Mouse (Mus musculus) left cerebral cortex, adult 2 months (tissue): ENCODE measurements at regions not wholly inside any gene's neighbourhood (a gene's known extent, or its start where the extent isn't known, plus 50 kb on each side); places are given as distances from the start of the nearest gene placed in this dataset.

Source experiments
- DNase-seq, 2 experiments: peaks; one replicate each; pipeline ENCODE4 v3.0.0; 2021 to 2022; ENCODE audit warnings: low spot score in 2 of 2, mixed read lengths in 1 of 2; ENCODE audit errors: extremely low spot score in 1 of 2
- H3K27ac ChIP-seq: fragments of 200-600 bp; 2 replicates; pipeline ENCODE4 v1.8.1; 2022
- H3K4me3 ChIP-seq: fragments of 200-600 bp; 2 replicates; pipeline ENCODE4 v1.8.1; 2022
- CTCF ChIP-seq: fragments of 200-600 bp; IDR thresholded peaks from 2 replicates; pipeline ENCODE4 v1.8.1; 2022; ENCODE audit warnings: antibody characterized with exemption, mild to moderate bottlenecking, moderate library complexity
- intact Hi-C: fragments of 180-260 bp; cut with DNase I; formaldehyde crosslinking; loops from one replicate; pipeline ENCODE4 v1.15.1; 2025

DNA sequence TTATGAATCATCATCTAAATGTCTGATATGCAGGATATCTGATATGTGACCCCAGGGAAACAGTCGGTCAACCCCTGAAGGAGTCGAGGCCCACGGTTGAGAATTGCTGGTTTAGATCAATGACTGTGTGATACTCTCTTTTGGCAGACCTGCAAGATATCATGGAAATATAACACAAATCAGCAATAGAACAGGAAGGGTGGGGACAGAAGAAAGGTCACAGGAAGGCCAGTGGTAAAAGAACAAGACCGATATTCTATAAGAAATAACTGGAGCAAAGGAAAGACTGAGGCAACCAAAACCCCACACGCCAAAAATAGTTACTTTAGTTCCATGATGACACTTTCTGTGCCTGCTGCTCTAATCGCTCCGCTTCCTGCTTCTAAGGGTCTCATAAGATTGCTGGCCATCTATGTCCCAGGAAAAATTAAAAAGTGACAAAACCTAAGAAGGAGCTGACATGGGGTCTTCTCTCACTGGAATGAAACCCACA is 103.2 kb downstream of the Nfkbiz start:
- TF ChIP-seq CTCF: no peak
- no peak overlapping the region for H3K27ac ChIP-seq
- no peak for DNase-seq
- intact Hi-C loops: no loop called here
- H3K4me3 ChIP-seq: no peak overlapping the region

DNA sequence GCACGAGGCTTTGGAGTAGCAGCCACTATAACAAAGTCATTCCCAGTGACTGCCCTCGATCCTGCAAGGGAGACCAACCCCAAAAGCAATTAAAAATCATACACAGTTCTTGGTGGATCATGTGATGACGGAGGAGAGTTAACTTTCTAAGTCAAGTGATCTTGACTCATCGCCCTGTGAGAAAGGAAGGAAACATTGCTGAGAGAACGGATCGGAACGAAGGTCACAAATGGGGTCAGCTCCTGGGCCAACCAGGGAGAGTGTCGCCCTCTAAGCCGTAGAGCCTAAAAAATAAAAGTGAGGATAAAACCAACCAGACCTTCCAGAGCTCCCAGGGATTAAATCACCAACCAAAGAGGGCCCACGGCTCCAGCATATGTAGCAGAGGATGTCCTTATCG is 104.4 kb downstream of the Nfkbiz start:
- Histone ChIP-seq H3K4me3 (no peak overlapping the region), H3K27ac (no peak overlapping the region)
- intact Hi-C loops: no loop called here
- no peak for DNase-seq
- no peak for TF ChIP-seq CTCF

DNA sequence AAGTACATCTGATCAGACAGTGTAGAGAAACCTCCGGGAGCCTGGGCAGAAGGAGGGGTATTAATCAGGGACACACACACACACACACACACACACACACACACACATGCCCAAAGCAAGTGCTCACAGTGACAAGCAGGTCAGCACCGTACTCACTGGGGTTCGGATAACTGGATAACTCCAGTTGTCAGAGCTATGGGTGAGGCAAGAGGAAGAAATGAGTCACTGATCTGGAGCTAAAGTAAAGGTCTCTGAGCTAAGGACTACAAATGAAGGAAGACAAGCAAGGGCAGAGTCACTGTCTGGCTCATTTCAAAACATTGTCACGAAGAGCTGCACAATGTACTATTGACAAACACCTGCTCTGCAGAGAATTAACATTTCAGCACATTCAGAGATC is 104.9 kb downstream of the Nfkbiz start:
- TF ChIP-seq CTCF: no peak
- no peak overlapping the region for H3K4me3 ChIP-seq
- DNase-seq: no peak
- no peak overlapping the region for H3K27ac ChIP-seq
- intact Hi-C loops: no loop called here

DNA sequence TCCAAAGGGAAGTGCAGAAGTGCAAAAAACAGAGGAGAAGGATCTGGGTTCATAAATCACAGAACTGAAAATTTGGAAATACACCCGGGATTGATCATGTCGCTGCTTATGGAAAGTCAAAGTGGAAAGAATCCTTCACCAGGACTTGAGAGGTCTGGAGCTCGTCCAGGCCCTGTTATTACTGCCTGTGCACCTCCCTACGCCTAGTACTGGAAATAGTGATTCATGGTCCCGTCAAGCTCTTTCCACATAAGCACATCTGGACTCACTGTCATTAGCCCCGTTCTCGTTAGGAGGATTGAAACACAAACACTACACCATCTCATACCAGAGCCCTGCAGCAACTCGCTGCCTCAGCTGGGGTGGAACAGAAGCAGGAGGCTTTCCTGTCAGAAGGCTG is 107.7 kb downstream of the Nfkbiz start:
- intact Hi-C loops: no loop called here

DNA sequence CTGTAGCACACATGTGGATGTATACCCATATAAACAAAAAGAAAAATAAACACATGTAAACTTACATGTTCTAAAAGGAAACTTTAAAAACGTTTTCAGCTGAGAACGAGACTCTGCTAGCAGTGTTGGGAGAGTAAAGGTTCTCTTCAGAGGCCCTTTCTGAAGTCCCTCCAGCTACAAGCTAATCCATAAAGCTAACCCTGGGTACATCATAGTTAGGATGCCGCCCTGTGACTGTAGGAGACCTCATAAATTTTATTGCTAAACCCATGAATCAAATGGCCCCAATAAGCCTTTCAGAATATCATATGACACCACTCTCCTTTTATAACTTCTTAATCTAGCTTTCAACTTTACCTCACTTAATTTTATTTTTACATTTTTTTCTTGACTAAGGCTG is 112.2 kb downstream of the Nfkbiz start:
- H3K4me3 ChIP-seq: no peak overlapping the region
- intact Hi-C loops: no loop called here
- no peak for DNase-seq
- TF ChIP-seq CTCF: no peak
- no peak overlapping the region for H3K27ac ChIP-seq

More for the DNA sequence above, 107.7 kb downstream of the Nfkbiz start:
- Histone ChIP-seq H3K27ac (no peak overlapping the region), H3K4me3 (no peak overlapping the region)
- no peak for TF ChIP-seq CTCF
- DNase-seq: no peak

DNA sequence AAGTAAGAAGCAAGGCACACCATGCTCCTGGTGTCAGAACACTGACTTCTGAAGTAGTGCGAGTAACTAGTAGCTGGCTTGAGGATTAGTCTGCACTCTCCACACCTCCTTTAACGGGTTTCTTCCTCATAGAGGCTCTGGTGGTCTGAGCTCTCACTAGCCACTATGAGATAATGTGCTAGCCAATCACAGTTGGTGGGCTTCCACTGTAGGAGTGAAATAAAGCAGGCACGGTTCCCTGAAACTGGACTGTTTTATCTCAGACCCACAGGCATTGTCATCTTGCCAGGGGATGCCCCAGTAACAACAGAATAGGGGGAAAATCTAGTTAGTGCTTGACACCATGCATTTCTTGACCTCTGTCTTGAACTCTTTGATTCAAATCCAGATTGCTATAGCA is 118.3 kb downstream of the Nfkbiz start:
- no peak for DNase-seq
- Histone ChIP-seq H3K4me3 (no peak overlapping the region), H3K27ac (no peak overlapping the region)
- no peak for TF ChIP-seq CTCF
- intact Hi-C loops: no loop called here

DNA sequence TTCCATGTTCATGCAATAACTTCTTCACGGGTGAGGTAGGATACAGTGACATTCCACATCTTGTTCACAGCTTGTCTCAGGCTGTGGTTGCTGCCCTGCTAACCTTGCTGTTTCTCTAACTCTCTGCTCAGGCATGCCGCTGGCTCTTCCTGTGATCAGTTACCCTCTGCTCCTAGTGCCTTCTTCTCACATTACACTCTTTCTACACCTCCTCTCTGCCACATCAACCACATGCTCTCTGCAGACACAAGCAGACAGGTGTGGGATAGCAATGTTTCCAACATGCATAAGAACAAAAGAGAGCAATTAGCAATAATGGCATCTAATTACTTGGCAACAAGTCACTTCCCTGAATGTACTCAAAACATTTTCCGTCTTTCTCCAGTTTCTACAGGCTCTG is 128.7 kb downstream of the Nfkbiz start:
- no peak for DNase-seq
- H3K27ac ChIP-seq: no peak overlapping the region
- intact Hi-C loops: no loop called here
- H3K4me3 ChIP-seq: no peak overlapping the region
- no peak for TF ChIP-seq CTCF

DNA sequence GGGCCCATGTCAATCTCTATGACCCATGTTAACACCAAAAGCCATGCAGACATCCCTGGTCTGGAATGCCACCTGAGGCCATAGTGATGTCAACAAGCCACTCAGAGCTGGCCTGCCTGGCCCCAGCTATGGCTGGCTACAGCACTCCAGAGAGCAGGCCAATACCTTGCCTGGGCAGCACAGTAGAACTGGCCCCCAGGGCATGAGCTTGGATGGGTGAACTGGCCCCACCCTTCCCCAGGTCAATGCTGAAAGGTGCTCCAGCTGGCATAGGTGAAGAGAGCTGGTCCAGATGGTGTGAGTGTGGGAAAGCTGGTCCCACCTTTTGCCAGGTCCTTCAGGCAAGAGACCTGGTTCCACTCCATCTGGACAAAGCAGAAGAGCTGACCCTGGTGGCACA is 132.2 kb downstream of the Nfkbiz start:
- TF ChIP-seq CTCF: no peak
- Histone ChIP-seq H3K4me3 (no peak overlapping the region), H3K27ac (no peak overlapping the region)
- intact Hi-C loops: no loop called here
- DNase-seq: no peak

DNA sequence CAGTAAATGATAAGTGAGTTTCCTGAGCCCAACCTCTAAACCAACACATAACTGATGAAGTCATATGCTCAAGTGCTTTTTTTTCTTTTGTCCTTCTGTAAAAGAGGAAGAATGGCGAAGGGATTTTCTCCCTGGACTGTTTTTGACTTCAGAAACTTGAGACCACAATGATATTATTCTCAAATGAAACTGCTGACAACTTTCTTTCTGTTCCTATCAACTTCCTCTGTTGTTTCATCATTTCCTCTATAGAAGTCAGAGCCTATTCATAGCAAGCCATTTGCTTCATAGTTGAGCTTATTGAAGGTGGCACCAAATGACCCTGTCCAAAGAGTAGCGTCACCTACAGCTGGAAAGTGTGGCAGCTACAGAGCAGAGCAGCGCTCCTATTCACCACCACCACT is 140.2 kb downstream of the Nfkbiz start:
- intact Hi-C loops: no loop called here
- DNase-seq: no peak
- Histone ChIP-seq H3K27ac (no peak overlapping the region), H3K4me3 (no peak overlapping the region)
- no peak for TF ChIP-seq CTCF

DNA sequence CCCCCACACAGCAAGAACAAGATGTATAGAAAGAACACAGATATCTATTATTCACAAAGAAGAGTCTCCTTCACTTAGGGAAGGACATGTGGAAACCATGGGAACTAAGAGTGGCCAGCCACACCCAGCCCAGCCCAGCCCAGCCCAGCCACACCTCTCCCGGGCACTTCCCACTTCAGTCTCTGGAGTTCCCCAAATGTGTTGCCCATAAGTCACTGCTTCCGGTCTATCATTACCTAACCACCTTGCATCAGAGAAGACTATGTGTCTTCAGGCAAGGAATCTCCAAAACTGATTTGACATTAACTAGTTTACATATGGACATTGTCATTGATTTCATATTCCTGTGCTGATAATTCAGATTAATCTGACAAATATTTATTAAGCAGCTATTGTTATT is 147.6 kb downstream of the Nfkbiz start:
- intact Hi-C loops: no loop called here
- no peak overlapping the region for H3K4me3 ChIP-seq
- DNase-seq: no peak
- no peak overlapping the region for H3K27ac ChIP-seq
- TF ChIP-seq CTCF: no peak

DNA sequence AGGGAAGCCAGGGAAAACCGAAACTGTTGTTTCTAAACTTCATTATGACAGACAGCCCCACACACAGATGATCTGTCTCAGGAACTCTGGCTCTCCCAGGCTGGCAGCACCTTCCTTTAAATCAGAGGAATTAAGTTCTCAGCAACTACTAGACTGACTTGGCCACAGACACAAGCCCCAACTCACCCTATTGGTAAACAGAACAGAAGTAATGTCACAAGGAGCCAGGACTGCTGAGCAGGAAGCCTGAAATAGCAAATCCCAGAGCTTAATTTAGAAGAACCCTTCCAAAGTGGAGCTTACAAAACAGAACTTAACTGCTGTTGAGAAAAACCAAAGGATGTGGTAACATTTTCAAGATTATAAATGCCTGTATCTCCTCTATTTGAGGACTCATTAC is 174.8 kb downstream of the Nfkbiz start:
- no peak overlapping the region for H3K27ac ChIP-seq
- DNase-seq: no peak
- intact Hi-C loops: no loop called here
- no peak overlapping the region for H3K4me3 ChIP-seq
- no peak for TF ChIP-seq CTCF

DNA sequence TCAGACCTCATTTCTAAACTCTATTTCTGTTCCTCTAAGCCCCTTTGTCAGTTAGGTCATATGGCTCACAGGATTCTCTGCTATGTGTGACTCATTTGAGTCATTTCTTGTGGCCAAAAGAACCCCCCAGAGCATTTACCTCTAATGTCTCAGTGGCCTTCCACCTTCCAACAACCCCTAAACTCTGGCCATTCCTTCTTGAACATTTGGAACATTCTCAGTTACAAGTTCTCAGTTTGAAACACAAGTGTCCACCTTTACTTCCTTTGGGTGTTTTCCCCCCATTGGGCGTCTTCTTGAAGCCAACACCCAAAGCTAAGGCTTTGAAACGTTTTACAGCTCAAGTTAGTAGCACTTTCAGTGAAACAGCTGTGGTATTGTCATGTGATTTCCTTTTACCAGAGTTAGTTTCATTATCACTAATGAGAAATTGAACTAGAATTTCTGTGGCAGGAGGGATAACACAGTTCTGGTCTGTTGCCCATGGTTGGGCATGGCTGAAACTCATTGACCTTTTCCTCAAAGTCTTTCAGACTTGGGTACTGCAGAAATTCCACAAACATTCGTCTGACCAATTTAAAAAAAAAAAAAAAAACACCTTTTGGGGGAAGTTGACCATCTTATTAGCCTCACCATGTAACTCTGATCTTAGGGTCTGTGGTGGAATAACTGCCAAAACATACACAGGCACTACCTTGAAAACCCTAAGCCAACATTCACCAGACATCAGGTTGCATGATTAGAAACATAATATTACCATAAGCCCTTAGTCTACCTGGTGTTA is 201.8 kb downstream of the Nfkbiz start:
- intact Hi-C loops: no loop called here
- DNase-seq: no peak
- Histone ChIP-seq H3K4me3 (no peak overlapping the region), H3K27ac (no peak overlapping the region)
- no peak for TF ChIP-seq CTCF

DNA sequence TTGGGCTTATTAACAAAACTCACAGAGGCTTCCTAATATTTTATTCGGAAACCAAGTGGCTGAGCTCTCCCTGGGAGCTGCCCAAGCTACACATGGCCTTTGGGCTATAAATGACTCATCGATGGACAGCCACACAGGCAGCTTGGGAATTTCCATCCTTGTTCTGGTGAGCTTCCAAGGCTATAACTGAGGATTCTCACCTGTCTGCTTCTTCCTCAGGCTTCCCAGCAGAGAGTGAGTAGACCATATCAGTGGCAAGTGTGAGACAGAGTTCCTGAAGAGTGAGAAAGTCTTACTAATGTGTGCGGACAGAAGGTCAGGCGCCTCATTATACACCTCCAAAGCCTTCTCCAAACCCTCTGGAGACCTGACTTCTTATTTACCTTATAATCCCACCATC is 202.5 kb downstream of the Nfkbiz start:
- DNase-seq: no peak
- TF ChIP-seq CTCF: no peak
- no peak overlapping the region for H3K4me3 ChIP-seq
- intact Hi-C loops: no loop called here
- no peak overlapping the region for H3K27ac ChIP-seq
